Mouse (Mus musculus) thymus, postnatal 10 days (tissue): Measurements from ENCODE around the gene Gdap2.

Experiments
- DNase-seq, 2 experiments: peaks; one replicate each; pipeline ENCODE4 v3.0.0; 2021; ENCODE audit warnings: low spot score in 2 of 2

The Gdap2 gene

DNA sequence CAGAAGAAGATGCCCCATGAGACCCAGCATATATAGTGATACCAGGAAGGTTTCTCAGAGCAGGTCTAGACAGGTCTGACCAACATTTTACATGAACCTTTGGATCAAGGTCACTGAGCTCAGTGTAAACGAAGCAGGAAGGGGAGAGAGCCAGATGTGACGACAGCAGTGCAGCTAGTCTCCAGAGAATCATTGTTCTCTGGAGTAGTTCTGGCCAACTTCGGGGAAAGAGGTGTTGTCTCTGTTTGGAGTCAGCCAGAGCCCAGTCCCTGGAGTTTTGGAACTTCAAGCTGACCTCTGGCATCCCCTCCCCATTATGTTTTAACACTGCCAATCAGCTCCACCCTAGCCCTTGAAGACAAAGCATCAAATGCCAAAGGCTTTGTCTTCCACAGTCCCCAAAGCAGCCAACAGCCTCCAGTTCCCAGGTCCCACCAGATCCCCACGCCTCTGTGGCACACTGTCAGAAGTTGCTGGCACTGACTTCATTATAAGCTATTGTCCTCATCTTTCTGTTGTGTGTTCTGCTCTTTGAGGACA lies 84.2 kb downstream of the Gdap2 start:
- no peak for DNase-seq
